Mouse (Mus musculus) heart, adult 9 months (tissue): Measurements from ENCODE around the gene Caskin1.

Experiments
- DNase-seq, 2 experiments: peaks; one replicate each; pipeline ENCODE4 v3.0.0; 2022; ENCODE audit warnings: low spot score in 2 of 2

The Caskin1 gene

DNA sequence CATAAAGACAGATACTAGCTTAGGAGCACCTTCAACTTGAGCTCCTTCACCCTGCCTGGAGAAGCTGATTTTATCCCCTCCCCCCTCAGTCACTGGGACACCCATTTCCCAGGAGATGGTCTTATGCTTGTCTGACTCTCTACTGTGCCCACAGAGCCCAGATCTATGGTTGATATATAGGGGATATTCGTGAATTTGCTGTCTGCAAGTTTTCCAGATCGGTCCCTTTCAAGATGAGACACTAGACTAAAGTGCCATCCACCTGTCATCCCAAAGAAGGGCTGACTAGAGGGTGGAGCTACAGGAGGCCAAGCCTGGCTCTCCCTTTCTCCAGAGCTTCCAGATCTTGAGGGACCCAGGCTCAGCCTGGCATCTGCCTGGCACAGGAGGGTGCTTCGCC, 42.7 kb downstream of the Caskin1 start:
- no peak for DNase-seq

DNA sequence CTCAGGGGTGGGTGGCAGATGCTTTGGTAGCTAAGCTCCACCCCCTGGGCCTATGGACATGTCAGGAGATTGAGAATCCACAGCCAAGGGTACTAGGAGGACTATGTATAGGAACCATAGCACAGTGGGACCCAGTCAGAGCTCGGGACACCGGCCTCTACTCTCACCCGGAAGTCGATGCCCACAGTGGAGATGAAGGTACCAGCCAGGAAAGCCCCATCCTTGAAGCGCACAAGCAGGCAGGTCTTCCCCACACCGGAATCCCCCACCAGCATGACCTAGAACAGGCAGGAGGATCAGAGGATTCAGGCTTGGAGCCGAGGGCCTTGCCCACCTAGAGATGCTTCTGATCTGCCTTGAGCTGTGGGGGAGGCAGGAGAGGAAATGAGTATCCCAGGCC, 43.6 kb downstream of the Caskin1 start:
- no peak for DNase-seq

DNA sequence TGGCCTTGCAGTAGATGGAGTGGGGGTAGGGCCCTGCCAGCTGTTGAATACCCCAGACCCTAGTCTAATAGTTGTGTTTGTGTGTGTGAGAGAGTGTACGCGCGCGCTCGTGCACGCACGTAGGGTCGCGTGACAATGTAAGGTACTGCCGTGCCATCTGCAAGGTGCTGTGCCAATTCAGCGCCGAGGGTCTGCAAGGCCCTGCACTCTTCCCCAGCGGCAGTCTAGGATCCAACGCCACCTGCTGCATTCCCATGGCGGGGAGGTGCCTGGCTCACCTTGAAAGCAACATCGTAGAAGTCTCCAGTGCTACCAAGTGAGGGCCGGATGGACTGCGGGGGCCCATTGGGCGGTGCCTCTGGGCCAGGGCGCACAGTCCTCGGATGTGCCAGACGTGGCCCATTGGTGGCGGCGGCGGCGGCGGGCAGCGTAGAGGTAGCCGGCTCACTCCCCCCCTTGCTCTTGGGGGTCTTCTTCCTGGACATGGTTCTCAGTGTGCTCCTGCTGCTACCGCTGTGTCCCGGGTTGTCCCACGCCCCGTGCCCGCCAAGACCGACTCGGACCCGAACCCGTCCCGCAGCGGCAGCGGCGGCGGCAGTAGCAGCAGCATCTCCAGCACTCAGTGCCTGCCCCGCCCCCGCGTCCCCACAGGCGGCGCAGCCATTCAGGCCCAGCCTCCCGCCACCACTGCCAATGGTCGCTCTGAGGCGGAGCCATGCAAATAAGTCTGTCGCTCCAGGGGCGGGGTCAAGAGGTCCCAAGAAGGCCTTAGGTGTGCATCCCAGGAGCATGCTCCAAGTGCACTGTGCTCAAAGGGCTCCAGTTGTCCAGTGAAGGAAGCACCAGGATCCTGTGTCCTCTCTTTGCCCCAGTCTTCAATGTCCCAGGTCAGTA, 44.9 kb downstream of the Caskin1 start:
- peak; percentile 79 to 81 for DNase-seq

DNA sequence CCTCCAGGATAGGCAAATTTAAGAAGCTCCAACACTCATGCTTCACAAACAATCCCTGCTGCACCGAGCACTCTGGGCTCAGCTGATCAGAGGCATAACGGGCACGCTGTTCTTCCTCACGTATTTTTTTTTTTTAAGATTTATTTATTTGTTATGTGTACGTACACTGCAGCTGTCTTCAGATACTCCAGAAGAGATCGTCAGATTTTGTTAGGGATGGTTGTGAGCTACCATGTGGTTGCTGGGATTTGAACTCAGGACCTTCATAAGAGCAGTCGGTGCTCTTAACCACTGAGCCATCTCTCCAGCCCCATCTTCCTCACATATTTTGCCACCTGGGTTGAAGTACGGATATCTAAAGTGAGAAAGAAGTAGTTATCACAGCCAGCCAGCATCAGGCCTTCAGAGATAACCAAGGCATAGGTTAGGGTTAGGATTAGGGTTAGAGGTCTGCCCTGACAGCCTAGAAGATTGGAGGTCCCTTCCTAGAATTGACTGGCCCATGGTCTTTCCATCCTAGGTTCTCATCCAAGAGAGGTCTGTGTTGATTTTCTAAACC, 45.8 kb downstream of the Caskin1 start, which contains the start of gene Rab26:
Rab26 (minus strand) TSS at position 51 of the 559 bp plus-strand sequence.
- DNase-seq = no peak

DNA sequence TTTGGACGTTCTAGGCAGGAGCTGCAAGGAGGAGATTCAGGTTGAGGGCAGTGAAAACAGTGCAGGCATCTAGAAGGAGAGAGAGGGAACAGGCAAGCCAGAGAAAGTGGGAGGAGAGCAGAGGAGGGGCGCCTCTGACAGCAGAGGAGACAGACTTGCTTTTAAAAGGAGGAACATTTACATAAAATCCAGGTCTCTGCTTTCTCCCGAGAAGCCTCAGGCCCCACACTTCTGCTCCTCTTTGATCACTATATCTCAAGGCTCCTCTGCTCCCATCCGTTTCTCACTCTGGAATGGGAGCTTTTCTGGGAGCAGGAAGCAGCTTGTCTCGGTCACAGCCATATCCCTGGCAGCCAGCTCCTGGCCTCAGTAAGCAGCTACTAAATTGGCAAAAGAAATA, 46.9 kb downstream of the Caskin1 start:
- no peak for DNase-seq

DNA sequence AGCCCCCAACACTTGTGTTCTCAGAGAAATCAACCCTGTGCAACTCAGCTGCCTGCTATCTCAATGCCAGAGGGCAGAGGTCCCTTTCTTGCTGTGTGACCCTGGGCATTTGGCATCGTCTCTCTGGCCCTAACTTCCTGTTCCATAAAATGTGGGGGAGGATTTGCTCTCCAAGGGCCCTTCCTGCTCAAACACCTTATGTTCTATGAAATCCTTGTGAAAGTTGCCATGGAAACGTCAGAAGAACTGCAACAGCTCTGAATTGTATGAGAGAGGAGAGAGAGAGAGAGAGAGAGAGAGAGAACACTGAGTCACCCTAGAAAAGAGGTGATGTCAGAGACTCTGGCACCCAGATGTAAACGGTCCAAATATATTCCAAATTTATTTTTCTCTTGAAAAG, 49.1 kb downstream of the Caskin1 start:
- DNase-seq = no peak

DNA sequence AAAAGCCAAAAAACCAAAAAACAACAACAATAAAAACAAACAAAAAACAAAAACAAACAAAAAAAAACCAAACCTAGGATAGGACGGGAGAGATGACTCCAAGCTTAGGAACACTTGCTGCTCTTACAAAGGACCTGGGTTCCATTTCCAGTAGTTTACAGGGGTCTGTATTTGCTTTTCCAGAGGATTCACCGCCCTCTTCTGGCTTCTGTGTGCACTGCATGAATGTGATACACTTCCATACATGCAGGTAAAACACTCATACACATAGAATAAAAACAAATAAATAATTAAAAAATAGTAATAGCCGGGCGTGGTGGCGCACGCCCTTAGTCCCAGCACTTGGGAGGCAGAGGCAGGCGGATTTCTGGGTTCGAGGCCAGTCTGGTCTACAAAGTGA, 50.5 kb downstream of the Caskin1 start:
- DNase-seq = no peak

DNA sequence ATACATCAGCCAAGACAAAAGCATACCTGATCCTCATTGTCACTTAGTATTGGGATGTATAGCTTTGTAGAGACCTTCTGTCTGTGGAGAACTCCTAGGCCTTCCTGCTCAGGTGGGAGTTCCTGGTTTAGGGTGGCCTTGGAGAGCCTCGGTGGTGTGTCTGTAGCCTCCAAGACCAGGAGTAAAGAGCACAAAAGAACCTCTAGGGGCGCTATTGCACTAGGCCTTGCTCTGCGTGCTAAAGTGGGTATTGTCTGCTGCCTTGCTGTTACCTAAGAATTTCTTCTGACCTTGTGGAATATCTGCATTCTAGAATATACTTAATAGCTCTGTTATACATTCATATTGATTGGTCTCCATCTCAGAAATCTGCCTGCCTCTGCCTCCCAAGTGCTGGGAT, 52.0 kb downstream of the Caskin1 start:
- DNase-seq = peak in 1 of 2 experiments; percentile 52

DNA sequence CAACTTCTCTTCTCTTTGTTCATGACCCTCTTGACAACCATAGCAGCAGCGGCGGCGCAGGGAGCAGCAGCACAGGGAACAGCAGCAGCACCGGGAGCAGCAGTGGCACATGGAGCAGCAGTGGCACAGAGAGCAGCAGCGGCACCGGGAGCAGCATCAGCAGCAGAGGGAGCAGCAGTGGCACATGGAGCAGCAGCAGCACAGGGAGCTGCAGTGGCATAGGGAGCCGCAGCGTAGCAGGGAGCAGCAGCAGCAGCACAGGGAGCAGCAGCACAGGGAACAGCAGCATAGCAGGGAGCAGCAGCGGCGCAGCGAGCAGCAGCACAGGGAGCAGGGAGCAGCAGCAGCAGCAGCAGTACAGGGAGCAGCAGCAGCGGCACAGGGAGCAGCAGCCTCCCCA, 56.2 kb downstream of the Caskin1 start:
- no peak for DNase-seq

DNA sequence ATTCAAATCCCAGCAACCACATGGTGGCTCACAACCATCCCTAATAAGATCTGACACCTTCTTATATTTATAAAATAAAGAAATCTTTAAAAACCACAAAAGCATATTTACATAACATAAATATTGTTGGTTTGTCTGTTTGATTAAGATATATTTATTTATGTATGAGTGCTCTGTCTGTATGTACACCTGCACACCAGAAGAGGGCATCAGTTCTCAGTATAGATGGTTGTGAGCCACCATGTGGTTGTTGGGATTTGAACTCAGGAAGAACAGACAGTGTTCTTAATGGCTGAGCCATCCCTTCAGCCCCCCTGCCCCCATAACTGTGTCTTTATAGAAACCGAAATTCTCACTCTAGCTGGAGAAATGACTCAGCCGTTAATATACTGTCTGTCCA, 56.8 kb downstream of the Caskin1 start:
- DNase-seq = no peak

DNA sequence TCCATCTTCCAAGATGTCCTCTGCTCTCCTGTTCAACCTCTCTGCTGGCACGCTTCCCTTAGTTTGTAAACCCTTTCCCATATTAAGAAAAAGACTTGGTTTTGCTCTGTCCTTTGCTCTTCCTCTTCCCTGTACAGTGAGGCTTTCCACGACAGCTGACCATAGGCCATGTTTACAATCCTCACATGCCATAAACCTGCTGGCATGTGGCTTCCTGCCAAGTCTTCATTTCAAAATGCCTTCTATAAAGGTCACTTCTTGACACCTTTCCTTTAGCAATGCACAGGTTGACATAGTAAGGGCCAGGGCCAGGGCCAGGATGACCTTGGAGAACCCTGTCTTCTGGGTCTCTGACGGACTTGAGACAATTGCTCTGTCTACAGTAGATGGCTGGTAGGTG, 57.8 kb downstream of the Caskin1 start:
- no peak for DNase-seq

DNA sequence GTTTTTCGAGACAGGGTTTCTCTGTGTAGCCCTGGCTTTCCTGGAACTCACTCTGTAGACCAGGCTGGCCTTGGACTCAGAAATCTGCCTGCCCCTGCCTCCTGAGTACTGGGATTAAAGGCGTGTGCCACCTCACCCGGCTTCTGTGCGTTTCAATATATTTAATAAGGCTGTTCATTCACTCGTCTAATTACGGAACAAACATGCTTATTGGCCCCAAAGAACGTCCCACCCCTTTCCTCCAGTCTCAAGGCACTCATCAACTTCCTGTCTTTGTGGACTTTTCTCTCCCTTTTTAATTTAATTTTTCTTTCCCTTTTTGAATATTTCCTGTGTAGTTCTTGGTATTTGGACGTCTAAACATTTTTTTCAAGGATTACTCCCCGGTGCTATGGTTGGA, 60.0 kb downstream of the Caskin1 start:
- peak; percentile 43 to 50 for DNase-seq

DNA sequence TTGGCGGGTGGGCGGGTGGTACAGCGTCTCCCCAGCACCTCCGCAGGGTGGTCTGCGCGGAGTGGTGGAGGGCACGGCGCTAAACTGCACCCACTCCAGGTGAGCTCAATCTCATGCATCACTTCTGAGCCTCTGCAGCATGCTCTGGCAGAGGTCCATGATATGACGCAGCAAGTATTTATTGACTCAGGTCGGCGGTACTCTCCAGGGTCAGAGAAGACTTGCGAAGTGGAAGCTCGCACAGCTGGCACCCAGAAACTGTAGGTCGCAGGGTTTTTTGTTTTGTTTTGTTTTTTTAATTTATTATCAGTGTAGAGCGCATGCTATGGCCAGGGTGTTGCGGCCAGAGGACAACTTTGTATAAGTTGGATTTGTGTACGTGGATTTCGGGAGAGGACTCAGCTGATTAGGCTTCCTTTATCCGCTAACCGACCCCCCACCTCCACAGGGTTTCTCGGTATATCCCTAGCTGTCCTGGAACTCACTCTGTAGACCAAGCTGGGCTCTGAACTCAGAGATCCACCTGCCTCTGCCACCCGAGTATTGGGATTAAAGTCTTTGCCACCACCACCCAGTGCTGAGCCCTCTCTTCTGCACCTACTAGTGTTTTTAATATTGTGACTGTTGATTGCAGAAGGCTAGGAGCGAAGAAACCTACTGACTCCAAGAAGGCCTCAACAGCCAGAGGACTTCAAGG, 60.7 kb downstream of the Caskin1 start:
- peak; percentile 69 to 78 for DNase-seq

DNA sequence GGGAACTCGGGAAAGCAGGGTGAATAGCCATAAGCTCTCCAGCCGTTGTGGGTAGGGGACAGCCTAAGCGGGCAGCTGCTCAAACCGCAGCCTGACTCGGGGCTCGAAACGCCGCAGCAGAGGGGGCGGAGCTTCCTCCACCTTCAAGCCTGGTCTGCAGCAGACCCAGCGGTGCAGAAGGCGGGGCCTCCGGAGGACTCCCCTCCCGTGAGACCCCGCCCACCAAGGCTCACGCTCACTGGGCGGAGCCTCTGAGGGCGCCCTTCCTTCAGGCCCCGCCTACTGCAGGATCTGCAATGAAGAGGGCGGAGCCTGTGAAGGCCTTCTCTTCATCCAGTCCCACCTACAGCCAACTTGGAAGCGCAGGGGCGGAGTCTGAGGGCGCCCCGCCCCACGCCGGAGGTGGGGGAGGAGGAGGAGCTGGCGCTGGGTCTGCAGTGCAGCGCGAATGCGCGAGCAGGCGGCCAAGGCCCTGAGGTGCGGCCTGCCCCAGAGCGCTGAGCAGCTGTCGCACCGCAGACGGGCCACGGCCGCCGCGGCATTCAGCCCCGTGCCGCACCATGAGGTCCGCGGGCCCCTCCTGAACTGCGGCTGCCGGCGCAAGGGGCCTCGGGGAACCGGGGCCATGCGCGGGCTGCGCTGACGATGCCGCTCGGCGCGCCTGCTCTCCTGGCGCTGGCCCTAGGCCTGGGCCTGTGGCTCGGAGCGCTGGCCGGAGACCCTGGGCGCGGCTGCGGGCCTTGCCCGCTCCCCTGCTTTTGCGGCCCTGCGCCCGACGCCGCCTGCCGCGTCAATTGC, 61.4 kb downstream of the Caskin1 start, which contains the start of gene Pkd1:
Pkd1 (plus strand) TSS at position 217 of the 798 bp plus-strand sequence.
- DNase-seq = peak; percentile 99 to 100

DNA sequence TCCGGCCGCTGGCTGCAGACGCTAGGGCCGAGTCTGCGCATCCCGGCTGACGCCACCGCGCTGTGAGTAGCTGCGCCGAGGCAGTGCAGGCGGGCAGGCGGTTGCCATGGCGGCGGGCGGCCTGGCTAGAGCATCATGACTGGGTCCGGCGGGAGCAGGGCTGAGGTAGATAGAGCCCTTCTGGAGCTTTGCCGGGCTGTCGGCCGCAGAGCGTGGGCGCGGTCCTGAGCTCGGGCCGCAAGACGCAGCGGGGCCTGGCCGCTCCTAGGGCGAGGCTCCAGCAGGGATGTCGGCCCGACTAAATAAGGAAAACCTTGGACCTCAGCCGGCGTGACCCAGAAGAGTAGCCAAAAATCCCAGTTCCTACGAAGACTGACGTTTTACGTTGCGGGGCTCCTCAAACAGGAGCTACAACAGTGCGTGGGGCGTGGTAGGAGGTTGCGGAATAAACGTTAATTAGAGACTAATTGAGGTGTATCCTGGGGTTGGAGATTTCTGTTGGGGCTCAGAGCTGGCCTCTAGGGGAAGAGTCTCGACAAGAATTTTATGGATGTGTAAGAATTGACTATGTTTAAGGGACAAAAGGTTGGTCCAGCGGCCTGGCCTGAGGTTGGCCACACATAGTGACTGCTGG, 62.1 kb downstream of the Caskin1 start:
- DNase-seq = peak; percentile 81 to 87

DNA sequence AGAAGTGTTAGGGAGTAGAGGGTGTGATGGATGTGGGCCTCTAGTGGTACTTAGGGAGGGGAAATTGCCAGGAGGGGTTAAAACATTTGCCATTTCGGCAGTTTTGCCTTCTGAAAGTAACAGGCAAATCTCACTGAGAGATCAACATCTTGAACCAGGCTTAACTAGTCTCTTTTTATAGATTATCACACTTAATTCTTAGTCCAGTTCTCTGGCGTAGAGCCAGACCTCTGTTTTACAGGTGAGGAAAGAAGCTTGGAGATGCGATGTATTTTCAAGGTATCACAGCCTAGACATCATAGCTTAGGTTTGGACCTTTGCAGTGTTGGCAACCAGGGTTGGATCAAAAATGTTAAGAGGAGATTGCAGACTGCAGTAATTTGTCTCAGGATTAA, 62.6 kb downstream of the Caskin1 start:
- DNase-seq = no peak

DNA sequence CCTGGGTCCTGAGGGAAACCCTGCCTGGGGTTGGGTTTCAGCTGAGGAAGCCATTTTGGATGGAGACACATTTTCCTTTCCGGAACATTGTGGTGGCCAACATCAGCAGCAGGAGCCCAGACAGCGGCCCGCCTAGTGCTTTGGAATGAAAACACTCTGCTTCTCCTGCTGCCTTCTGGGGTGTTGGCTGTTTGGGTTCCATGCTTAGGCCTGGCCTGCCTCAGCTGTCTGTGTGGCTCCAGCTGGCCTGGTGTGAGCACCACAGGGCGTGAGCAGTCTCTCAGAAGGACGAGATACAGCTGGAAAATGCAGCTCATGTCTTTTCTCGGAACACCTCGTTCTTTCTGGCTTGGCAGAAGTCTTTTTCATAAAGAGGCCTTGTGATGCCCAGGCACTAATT, 68.7 kb downstream of the Caskin1 start:
- DNase-seq = peak; percentile 86 to 88
